Mouse (Mus musculus) forebrain, embryonic 10.5 days (tissue): Measurements from ENCODE around the gene St8sia1. TPM values are rescaled to one million over a fixed set of nuclear protein-coding genes. Genes with fewer than 3 reads are reported as not detected.

Experiments used
- DNase-seq: peaks from one replicate; pipeline ENCODE4 v3.0.0-alpha.2; 2017; ENCODE audit warnings: low spot score; ENCODE audit errors: extremely low spot score
- H3K27ac ChIP-seq: fragments of 300-500 bp; sonication (generic); 2 replicates; pipeline ENCODE4 v1.5.1; 2016; ENCODE audit warnings: mild to moderate bottlenecking
- H3K27me3 ChIP-seq: fragments of 300-500 bp; sonication (generic); 2 replicates; pipeline ENCODE4 v1.6.1; 2016; ENCODE audit warnings: mild to moderate bottlenecking; ENCODE audit not compliant: poor library complexity, severe bottlenecking
- H3K36me3 ChIP-seq: fragments of 300-500 bp; sonication (generic); replicated peaks from 2 replicates; pipeline ENCODE4 v1.6.1; 2016; ENCODE audit warnings: mild to moderate bottlenecking, moderate library complexity
- H3K4me1 ChIP-seq: fragments of 300-500 bp; sonication (generic); 2 replicates; pipeline ENCODE4 v1.6.1; 2016
- H3K4me3 ChIP-seq: fragments of 300-500 bp; sonication (generic); 2 replicates; pipeline ENCODE4 v1.5.1; 2016; ENCODE audit warnings: mild to moderate bottlenecking, moderate library complexity
- H3K9me3 ChIP-seq: fragments of 300-500 bp; sonication (generic); 2 replicates; pipeline ENCODE4 v1.6.1; 2016; ENCODE audit warnings: mild to moderate bottlenecking, moderate library complexity
- WGBS: fragments of 180-500 bp; shearing (Covaris S2); methylation state at CpG from one replicate; pipeline ENCODE4 v1.1.7; 2016; 5-methylcytosine and 5-hydroxymethylcytosine counted together
- polyA plus RNA-seq: library from polyadenylated mRNA; unstranded; fragments of >200 nt; fragmentation: Nextera tagmentation; extraction: Ambion mirVana; gene quantifications from 2 replicates; pipeline ENCODE4 v1.2.1, GENCODE M21; 2016

Gene St8sia1
- polyA plus RNA-seq, 1 experiment from 2014 or later, result 2.3 TPM

DNA sequence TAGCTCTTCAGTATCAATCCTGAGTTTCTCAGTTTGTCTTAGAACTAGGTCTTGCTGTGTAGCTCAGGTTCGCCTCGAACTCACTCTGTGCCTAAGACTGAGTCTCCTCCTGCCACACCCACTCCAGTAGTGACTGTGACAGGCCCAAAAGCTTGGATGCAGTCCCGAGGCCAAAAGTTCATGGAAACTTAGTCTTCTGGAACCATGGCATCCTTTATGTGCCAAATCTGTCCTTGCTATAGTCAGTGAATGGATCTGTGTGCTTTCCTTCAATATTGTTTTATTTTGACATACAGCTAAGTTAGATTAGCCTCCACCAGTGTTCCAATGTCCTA is 54.5 kb downstream of the St8sia1 start:
- no peak for DNase-seq
- Histone ChIP-seq H3K27ac (no peak overlapping the region), H3K27me3 (no peaks in the 10 kb centered on the region), H3K4me1 (no peaks in the 10 kb centered on the region), H3K9me3 (peaks cover 3% of the 10 kb centered on the region; the same call in 1 of the 2 replicates), H3K36me3 (peaks cover 3% of the 10 kb centered on the region; the same call in 1 of the 2 replicates), H3K4me3 (no peak overlapping the region)
- 90% methylated on average over 3 of the region's 3 CpGs for WGBS

DNA sequence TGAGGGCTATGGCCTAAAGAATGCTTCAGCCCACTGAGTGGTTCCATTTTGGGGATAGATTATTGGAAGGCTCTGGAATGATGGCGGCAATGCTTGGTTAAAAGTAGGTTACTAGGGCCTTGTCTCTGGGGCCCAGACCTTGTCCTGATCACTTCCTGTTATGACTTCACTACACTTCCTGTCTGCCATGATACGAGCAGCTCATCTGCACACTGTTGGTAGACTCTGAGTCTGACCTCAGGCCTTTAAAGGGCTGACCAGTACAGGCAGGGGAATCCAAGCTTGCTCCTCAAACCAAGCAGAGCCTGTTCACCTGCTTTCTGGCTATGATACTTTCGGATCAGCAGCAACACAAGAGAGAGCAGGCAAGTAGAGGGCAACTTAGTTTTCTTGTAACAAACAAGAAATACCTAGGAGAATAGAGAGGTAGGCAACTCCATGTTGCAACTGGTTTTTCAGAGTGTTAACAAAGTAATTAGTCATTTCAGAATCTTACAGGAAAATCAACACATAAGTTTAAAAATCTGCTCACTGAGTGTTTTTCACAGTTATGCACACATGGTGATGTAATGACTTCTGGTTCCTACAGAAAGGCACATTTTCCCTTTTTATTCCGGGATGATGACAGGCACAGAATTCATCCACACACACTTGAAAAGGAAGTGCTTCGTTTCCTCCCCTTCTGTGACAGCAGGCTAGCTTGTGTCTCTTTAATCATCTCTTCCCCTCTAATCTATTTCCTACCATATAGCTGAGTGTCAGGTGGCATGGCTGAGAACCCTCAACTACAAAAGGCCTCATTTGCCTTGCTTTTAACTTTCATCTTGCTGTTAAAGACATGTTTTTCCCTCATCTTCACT is 55.1 kb downstream of the St8sia1 start:
- WGBS, result 81% methylated on average over 5 of the region's 5 CpGs
- Histone ChIP-seq H3K9me3 (peaks cover 3% of the 10 kb centered on the region; the same call in 1 of the 2 replicates), H3K36me3 (peaks cover 3% of the 10 kb centered on the region; the same call in 1 of the 2 replicates), H3K4me1 (no peaks in the 10 kb centered on the region), H3K4me3 (no peak overlapping the region), H3K27me3 (no peaks in the 10 kb centered on the region), H3K27ac (no peak overlapping the region)
- no peak for DNase-seq

DNA sequence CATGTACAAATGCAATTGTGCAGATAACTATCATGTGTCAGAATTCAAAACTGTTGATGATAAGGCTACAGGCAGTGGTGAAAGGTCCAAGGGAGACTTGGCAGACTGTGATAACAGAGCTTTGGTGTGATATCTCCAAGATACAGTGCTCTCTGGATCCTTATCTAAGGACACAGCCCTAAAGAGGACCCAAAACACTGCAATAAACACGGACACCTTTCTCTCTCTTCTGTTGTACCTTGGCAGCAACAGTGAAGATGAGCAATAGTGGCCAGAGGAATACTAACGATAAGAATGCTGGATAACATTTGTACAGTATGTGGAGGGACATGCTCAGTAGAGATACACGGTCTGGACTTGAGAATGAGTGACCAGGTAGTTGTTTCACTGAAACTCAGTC is 55.8 kb downstream of the St8sia1 start:
- Histone ChIP-seq H3K4me3 (no peak overlapping the region), H3K27me3 (no peaks in the 10 kb centered on the region), H3K9me3 (peaks cover 3% of the 10 kb centered on the region; the same call in 1 of the 2 replicates), H3K27ac (no peak overlapping the region), H3K4me1 (no peaks in the 10 kb centered on the region), H3K36me3 (peaks cover 3% of the 10 kb centered on the region; the same call in 1 of the 2 replicates)
- WGBS, result 91% methylated on average over 3 of the region's 3 CpGs
- DNase-seq, result no peak

DNA sequence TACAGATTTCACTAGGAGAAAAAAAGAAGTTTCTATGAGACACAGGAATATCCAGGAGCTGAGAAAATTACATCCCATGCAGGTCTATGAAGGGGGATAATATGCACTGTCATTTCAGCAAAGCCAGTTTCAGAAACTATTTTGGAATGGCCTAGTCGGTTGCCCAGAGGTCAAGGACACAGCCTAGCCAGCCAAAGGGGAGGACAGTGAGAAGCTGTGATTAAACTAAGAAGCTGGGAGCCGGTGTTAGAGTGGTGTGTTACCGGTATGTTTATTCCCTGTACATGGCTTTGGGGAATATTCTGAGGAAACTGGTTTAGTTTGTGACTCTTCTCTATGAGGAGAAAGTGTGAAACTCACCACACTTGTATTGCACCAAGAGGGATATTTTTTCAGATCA is 68.9 kb downstream of the St8sia1 start:
- Histone ChIP-seq H3K4me3 (no peak overlapping the region), H3K9me3 (no peaks in the 10 kb centered on the region), H3K27ac (no peak overlapping the region), H3K4me1 (0 out of 2 replicates have a peak, but pooled peaks cover 4% of the 10 kb centered on the region), H3K27me3 (no peaks in the 10 kb centered on the region), H3K36me3 (no peaks in the 10 kb centered on the region)
- WGBS, result 93% methylated on average over 3 of the region's 3 CpGs
- DNase-seq, result no peak

DNA sequence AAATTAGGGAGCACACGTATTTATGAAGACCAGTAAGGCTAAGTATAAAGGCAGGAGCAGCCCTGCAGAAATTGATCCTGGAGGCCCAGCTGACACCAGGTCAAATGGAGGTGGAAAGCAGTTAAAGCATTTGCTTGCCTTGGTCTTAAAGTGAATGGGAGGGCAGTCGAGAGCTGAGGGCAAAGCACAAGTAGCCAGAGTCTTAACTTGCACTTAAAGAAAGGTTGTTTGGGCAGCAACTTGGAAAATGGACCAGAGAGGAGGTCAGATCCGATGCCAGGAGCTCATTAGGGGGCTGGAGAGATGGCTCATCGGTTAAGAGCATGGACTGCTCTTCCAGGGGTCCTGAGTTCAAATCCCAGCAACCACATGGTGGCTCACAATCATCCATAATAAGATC is 70.5 kb downstream of the St8sia1 start:
- Histone ChIP-seq H3K9me3 (no peaks in the 10 kb centered on the region), H3K27me3 (no peaks in the 10 kb centered on the region), H3K27ac (no peak overlapping the region), H3K4me3 (no peak overlapping the region), H3K36me3 (no peaks in the 10 kb centered on the region), H3K4me1 (0 out of 2 replicates have a peak, but pooled peaks cover 4% of the 10 kb centered on the region)
- WGBS, result 90% methylated on average over 4 of the region's 4 CpGs
- DNase-seq, result no peak

GRCm38 (mm10) chr6:142890321-142890720 is 73.9 kb downstream of the St8sia1 start:
- no peak for DNase-seq
- Histone ChIP-seq H3K4me3 (no peak overlapping the region), H3K4me1 (0 out of 2 replicates have a peak, but pooled peaks cover 4% of the 10 kb centered on the region), H3K9me3 (no peaks in the 10 kb centered on the region), H3K27ac (no peak overlapping the region), H3K27me3 (no peaks in the 10 kb centered on the region), H3K36me3 (no peaks in the 10 kb centered on the region)
- WGBS, result 94% methylated on average over 6 of the region's 6 CpGs

DNA sequence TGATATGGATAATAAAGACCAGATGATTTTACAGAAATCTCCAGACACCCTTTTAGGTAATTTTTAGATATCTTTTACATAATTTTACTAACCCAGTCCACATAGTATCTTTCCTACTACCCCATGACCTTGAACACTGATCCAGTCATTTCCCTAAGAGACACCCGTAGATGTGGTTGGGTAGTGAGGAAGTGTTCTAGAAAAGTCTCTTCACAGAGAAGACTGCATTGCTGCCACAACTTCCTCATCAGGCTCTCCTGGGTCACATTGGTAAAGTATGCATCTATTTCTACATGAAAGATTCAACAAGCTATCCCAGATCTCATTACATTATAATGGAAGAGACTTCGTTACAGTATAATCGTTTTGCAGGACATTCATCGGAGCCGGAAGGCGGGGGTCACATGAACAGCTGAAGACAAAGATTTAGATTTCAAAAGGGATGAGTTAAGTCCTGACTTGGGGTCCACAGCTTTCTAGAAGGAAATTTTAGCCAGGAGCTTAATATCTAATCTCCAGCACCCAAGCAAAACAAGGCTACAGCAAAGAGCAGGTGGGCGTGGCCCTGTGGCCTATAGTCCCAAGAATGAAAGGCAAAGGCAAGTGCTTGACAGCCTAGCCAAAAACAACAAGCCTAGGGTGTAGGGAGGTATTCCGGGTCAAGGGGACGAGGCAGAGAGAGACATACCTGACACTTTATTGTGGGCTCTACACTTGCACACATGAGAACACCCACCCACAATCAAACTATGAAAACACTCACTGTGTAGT is 75.1 kb downstream of the St8sia1 start:
- 0 out of 2 replicates have a peak, but pooled peaks cover 4% of the 10 kb centered on the region for H3K4me1 ChIP-seq
- no peak overlapping the region for H3K27ac ChIP-seq
- H3K9me3 ChIP-seq, result no peaks in the 10 kb centered on the region
- 94% methylated on average over 9 of the region's 9 CpGs for WGBS
- H3K36me3 ChIP-seq, result no peaks in the 10 kb centered on the region
- H3K27me3 ChIP-seq, result no peaks in the 10 kb centered on the region
- H3K4me3 ChIP-seq, result no peak overlapping the region
- no peak for DNase-seq

DNA sequence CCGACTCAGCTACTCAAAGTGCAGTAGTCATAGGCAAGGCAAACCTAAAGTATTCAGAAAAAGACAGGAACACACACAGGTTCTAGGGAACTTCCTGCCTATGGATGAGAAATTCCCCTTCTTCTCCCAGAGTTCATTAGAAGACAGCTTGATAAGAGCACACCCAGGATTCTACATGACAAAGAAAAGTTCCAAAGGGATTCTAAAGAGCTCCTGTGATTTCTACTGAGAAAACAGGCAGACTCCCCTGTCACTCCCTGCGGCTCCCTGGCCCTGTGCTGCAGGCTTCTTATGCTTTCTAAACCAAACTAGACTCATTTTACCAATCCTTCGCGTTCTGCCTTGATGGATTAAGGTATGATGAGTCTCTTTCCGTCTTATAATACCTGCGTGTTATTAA is 75.9 kb downstream of the St8sia1 start:
- no peak for DNase-seq
- H3K27me3 ChIP-seq, result no peaks in the 10 kb centered on the region
- WGBS, result 84% methylated on average over 6 of the region's 6 CpGs
- no peak overlapping the region for H3K27ac ChIP-seq
- 0 out of 2 replicates have a peak, but pooled peaks cover 4% of the 10 kb centered on the region for H3K4me1 ChIP-seq
- H3K9me3 ChIP-seq, result no peaks in the 10 kb centered on the region
- no peaks in the 10 kb centered on the region for H3K36me3 ChIP-seq
- no peak overlapping the region for H3K4me3 ChIP-seq

- no peak for DNase-seq
- no peaks in the 10 kb centered on the region for H3K36me3 ChIP-seq
Observed at GRCm38 (mm10) chr6:142887375-142887774, 76.9 kb downstream of the St8sia1 start.

DNA sequence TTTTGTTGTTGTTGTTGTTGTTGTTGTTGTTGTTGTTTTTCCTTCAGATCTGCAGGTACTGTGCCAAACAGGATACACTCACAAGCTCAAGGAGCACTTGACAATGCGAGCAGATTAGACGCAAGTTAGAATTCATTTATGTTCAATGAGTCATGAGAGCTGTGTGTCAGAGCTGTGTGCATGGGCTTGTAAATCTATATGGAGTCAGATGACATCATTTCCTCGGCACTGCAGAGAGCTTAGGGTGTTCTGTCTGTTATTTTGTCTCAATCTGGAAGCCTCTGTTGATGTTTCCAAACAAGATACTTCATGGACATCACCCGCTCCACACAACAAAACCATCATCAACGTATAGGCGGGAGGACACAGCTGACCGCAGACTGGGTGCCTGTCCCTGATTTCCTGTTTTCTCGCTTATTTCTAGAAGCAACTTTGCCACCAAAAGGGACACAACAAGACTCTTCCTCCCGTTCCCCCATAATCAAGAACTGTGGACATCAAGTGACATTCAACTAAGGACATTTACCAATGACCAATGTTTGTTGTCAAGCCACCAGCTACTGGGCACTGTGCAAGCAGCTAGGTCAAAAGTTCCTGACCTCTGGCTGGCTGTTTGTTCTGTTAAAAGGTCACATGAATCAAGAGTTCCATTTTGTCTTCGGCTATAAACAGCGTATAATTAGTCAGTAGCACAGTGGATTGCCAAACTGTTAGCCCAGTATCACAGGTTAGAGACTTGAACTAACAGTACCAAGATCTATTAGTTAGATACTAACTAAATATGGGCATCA is 78.7 kb downstream of the St8sia1 start:
- Histone ChIP-seq H3K4me1 (no peaks in the 10 kb centered on the region), H3K27ac (no peak overlapping the region), H3K9me3 (no peaks in the 10 kb centered on the region), H3K36me3 (no peaks in the 10 kb centered on the region), H3K27me3 (no peaks in the 10 kb centered on the region), H3K4me3 (no peak overlapping the region)
- WGBS, result 87% methylated on average over 11 of the region's 11 CpGs
- no peak for DNase-seq

More at GRCm38 (mm10) chr6:142887375-142887774, 76.9 kb downstream of the St8sia1 start:
- no peaks in the 10 kb centered on the region for H3K9me3 ChIP-seq
- H3K27ac ChIP-seq, result no peak overlapping the region
- H3K27me3 ChIP-seq, result no peaks in the 10 kb centered on the region
- 86% methylated on average over 1 of the region's 1 CpGs for WGBS
- no peaks in the 10 kb centered on the region for H3K4me1 ChIP-seq
- H3K4me3 ChIP-seq, result no peak overlapping the region

GRCm38 (mm10) chr6:142884128-142884527 is 80.1 kb downstream of the St8sia1 start:
- no peak for DNase-seq
- H3K9me3 ChIP-seq, result no peaks in the 10 kb centered on the region
- no peaks in the 10 kb centered on the region for H3K36me3 ChIP-seq
- H3K4me3 ChIP-seq, result no peak overlapping the region
- no peaks in the 10 kb centered on the region for H3K27me3 ChIP-seq
- peaks cover 14% of the 10 kb centered on the region for H3K4me1 ChIP-seq
- 66% methylated on average over 9 of the region's 9 CpGs for WGBS
- no peak overlapping the region for H3K27ac ChIP-seq

DNA sequence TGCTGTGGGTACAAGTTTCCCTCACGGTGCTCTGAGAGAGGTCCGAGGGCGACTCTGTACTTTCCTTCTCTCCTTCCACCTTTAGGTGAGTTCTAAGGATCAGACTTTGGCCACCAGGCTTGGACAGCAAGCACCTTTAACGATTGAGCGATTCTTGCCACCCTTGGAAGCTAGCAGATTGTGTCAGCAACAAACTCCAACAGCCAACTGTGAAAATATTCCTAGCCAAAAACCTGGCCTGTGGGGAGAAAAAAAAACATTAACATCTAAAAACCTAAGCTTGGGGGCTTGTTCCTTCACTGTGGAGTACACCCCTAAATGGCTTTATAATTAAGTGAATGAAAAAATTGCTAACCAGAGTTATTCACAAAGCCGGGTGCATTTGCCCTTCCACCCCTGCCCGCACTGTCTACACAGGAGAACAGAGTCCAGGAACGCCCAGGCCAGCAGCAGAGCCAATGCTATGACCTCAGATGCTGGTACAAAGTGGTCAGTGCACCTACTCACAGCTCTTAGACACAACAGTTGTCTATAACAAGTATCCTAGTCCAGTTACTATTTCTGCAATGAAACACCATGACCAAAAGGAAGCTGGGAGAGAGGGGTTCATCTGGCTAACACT is 83.3 kb downstream of the St8sia1 start:
- WGBS, result 93% methylated on average over 8 of the region's 8 CpGs
- H3K9me3 ChIP-seq, result no peaks in the 10 kb centered on the region
- H3K27ac ChIP-seq, result no peak overlapping the region
- no peak for DNase-seq
- peaks cover 45% of the 10 kb centered on the region for H3K4me1 ChIP-seq
- H3K36me3 ChIP-seq, result no peaks in the 10 kb centered on the region
- H3K4me3 ChIP-seq, result no peak overlapping the region
- H3K27me3 ChIP-seq, result no peaks in the 10 kb centered on the region
